Mouse (Mus musculus) olfactory bulb, adult 2 months (tissue): ENCODE measurements around the gene Cd200.

Experiments used
- CTCF ChIP-seq: fragments of 200-500 bp; IDR thresholded peaks from 2 replicates; pipeline ENCODE4 v1.5.1; 2012; ENCODE audit warnings: low read depth, mild to moderate bottlenecking, low read length, moderate library complexity; ENCODE audit not compliant: insufficient read depth
- POLR2A ChIP-seq: fragments of 200-500 bp; IDR thresholded peaks from 2 replicates; pipeline ENCODE4 v1.6.1; 2012; ENCODE audit warnings: mild to moderate bottlenecking, low read depth, low read length, moderate library complexity; ENCODE audit not compliant: insufficient read depth

DNA sequence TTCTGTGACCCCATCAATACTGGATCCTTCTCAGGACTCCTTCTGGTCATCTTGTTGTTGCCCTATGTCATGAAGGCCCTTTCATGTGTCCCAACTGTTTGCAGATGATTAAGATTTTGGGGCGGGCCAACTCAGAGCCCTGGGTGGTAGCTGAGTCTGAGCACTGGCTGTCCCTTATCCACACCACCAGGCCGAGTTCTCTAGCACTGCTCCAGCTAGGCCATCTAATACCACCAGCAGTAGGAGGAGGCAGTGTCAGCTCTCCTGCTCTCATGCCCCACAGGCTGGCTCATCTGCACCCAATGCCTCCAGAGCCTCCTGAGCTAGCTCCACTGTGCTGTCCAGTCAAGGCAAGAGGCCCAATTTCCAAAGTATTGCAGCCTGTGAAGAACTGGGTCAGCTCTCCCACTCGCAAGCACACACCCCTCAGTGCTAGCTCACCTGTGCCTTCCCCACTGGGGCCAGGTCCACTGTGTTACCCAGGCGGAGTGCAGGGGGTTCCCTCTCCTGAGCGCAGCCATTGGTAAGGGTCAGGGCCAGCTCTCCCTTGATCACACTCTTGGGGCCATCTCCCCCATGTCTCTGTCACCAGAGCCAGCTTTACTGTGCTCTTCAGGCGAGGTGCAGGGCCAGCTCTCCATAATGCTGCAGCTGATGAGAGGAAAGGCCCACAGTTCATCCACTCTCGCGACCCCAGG, 75.0 kb downstream of the Cd200 start:
- TF ChIP-seq POLR2A (no peak), CTCF (no peak)
